Mouse (Mus musculus) lung, embryonic 14.5 days (tissue): ENCODE measurements around the gene Ggt6. TPM values are rescaled to one million over a fixed set of nuclear protein-coding genes. Genes with fewer than 3 reads are reported as not detected.

ENCODE experiments used
- ATAC-seq: fragments of 200-750 bp; cut with Nextera tagmentation; 2 replicates; pipeline ENCODE4 v1.8.0; 2017; ENCODE audit warnings: mild to moderate bottlenecking, moderate TSS enrichment, moderate library complexity; ENCODE audit not compliant: insufficient read depth
- DNase-seq: peaks from one replicate; pipeline ENCODE4 v3.0.0-alpha.2; 2015
- H3K27ac ChIP-seq: fragments of 300-500 bp; sonication (generic); 2 replicates; pipeline ENCODE4 v1.5.1; 2014; ENCODE audit warnings: low read depth, mild to moderate bottlenecking, moderate library complexity
- H3K27me3 ChIP-seq: fragments of 300-500 bp; sonication (generic); 2 replicates; pipeline ENCODE4 v1.6.1; 2014; ENCODE audit warnings: low read length, control low read depth; ENCODE audit not compliant: insufficient read depth
- H3K36me3 ChIP-seq: fragments of 300-500 bp; sonication (generic); 2 replicates; pipeline ENCODE4 v1.6.1; 2014; ENCODE audit warnings: control low read depth; ENCODE audit not compliant: insufficient read depth
- H3K4me1 ChIP-seq: fragments of 300-500 bp; sonication (generic); 2 replicates; pipeline ENCODE4 v1.6.1; 2014; ENCODE audit warnings: antibody characterized with exemption, control low read depth; ENCODE audit not compliant: insufficient read depth
- H3K4me2 ChIP-seq: fragments of 300-500 bp; sonication (generic); 2 replicates; pipeline ENCODE4 v1.6.1; 2014; ENCODE audit warnings: mild to moderate bottlenecking
- H3K4me3 ChIP-seq: fragments of 300-500 bp; sonication (generic); 2 replicates; pipeline ENCODE4 v1.5.1; 2014; ENCODE audit warnings: low read depth, low read length
- H3K9ac ChIP-seq: fragments of 300-500 bp; sonication (generic); 2 replicates; pipeline ENCODE4 v1.6.1; 2014
- H3K9me3 ChIP-seq: fragments of 300-500 bp; sonication (generic); 2 replicates; pipeline ENCODE4 v1.6.1; 2016; ENCODE audit warnings: low read depth, low read length, control low read depth
- CTCF ChIP-seq: IDR thresholded peaks from 2 replicates; pipeline ENCODE4 v1.5.1; 2016; ENCODE audit warnings: antibody characterized with exemption, low read depth
- WGBS: fragments of 180-500 bp; shearing (Covaris S2); extraction: QIAGEN DNeasy Blood & Tissue Kit; methylation state at CpG from one replicate; pipeline ENCODE4 v1.1.7; 2014; 5-methylcytosine and 5-hydroxymethylcytosine counted together
- polyA plus RNA-seq: library from polyadenylated mRNA; unstranded; fragments of >200 nt; fragmentation: Nextera tagmentation; extraction: Ambion mirVana; gene quantifications from 2 replicates; pipeline ENCODE4 v1.2.1, GENCODE M21; 2014

Ggt6 gene
- polyA plus RNA-seq, 1 experiment from 2014 or later, result not detected

DNA sequence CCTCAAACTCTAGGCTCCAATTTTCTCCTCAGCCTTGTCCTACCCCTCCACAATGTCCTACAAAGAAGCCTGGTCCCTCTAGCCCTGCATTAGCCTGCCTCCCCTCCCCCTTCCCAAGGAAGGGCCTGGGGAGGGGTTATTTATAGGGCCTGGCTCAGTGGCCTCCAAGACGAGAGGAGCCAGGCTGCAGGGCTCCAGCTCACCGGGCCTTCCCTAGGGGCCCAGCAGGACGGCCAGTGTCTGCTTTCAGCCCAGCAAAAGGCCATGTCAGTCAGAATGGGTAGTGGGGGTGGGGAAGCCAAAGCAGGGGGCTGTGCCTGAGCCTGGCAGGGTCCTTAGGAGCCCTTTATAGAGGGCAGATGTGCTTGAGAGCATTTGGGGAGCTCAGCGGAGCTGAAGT lies 17.9 kb upstream of the Ggt6 start:
- ATAC-seq (no peak), DNase-seq (no peak)
- WGBS, result 42% methylated on average over 4 of the region's 4 CpGs
- H3K36me3 ChIP-seq, result no peaks in the 10 kb centered on the region
- no peak overlapping the region for H3K27ac ChIP-seq
- H3K9me3 ChIP-seq, result no peaks in the 10 kb centered on the region
- H3K4me1 ChIP-seq, result no peaks in the 10 kb centered on the region
- no peak overlapping the region for H3K4me3 ChIP-seq
- no peak overlapping the region for H3K4me2 ChIP-seq
- no peak overlapping the region for H3K9ac ChIP-seq
- TF ChIP-seq CTCF, result no peak
- no peaks in the 10 kb centered on the region for H3K27me3 ChIP-seq

DNA sequence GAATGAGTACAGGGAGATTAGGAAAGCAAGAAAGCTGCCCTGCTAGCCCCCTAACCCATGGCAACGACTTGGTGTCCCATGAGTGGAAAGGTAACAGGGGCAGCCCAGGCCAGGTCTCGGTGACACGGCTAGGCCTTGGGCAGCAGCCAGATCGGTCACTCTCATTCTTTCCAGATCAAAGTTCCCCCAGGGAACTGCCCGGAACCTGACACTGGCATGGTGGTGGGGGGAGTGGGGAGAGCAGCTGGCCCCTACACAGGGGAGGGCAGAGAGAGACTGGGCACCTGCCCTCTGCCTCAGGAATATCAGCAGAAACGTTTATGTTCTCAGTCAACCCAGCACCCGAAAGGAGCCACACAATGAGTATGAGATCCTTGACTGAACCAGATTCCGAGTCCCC lies 17.1 kb upstream of the Ggt6 start:
- Histone ChIP-seq H3K4me2 (no peak overlapping the region), H3K9ac (no peak overlapping the region), H3K27me3 (no peaks in the 10 kb centered on the region), H3K4me3 (no peak overlapping the region), H3K27ac (no peak overlapping the region), H3K9me3 (no peaks in the 10 kb centered on the region), H3K36me3 (no peaks in the 10 kb centered on the region), H3K4me1 (no peaks in the 10 kb centered on the region)
- DNase-seq, result no peak
- ATAC-seq, result no peak
- WGBS, result 44% methylated on average over 8 of the region's 8 CpGs
- no peak for TF ChIP-seq CTCF

DNA sequence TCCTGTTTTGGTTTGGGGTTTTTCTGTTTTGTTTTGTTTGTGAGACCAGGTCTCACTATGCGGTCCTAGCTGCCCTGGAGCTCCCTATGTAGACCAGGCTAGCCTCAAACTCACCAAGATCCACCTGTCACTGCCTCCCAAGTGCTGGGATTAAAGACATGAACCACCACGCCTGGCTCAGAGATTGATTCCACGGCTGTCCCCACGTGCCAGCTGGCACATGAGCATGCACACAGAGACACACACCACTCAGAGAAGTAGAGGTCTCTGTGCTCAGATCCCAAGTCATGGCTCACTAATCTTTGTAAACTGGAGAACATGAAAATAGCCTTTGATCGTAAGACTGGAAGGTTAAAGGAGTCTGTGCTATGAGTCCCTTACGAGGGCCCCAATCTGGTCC lies 16.3 kb upstream of the Ggt6 start:
- ATAC-seq, result no peak

DNA sequence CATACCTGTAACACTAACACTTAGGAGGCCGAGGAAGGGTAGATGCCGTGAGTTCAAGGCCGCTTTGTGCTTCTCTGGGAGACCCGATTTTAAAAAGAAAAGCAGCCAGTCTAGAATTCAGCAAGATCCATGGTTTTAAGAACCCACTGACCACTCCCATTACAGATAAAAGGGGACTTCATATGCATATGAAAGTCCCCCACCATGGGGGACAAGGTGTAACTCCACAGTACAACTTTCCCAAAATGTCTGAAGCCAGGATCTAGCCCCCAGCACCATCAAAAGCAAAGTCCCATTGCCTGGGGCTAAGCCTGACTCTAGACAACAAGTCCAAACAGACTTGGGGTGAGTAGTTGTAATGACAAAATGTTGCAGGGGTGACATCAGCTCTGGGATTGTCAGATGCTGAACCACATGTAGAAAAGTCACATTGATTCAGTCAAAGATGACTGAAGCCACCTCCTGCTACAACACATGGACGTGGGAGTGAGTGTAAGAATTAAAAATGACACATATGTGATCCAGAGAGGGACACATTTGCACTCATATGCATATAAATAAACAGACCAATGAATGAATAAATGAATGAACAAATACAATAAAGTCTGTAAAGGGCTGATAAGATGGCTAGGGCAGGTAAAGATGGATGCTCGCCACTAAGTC lies 14.7 kb upstream of the Ggt6 start:
- Histone ChIP-seq H3K9me3 (no peaks in the 10 kb centered on the region), H3K4me3 (no peak overlapping the region), H3K27ac (no peak overlapping the region), H3K9ac (no peak overlapping the region), H3K4me2 (no peak overlapping the region), H3K27me3 (no peaks in the 10 kb centered on the region), H3K36me3 (no peaks in the 10 kb centered on the region), H3K4me1 (no peaks in the 10 kb centered on the region)
- ATAC-seq (no peak), DNase-seq (no peak)
- no peak for TF ChIP-seq CTCF
- 86% methylated on average over 6 of the region's 6 CpGs for WGBS

More for the DNA sequence above, 16.3 kb upstream of the Ggt6 start:
- Histone ChIP-seq H3K9me3 (no peaks in the 10 kb centered on the region), H3K27ac (no peak overlapping the region), H3K4me3 (no peak overlapping the region), H3K4me2 (no peak overlapping the region), H3K27me3 (no peaks in the 10 kb centered on the region), H3K4me1 (no peaks in the 10 kb centered on the region), H3K9ac (no peak overlapping the region), H3K36me3 (no peaks in the 10 kb centered on the region)
- 83% methylated on average over 6 of the region's 6 CpGs for WGBS
- no peak for DNase-seq
- no peak for TF ChIP-seq CTCF

DNA sequence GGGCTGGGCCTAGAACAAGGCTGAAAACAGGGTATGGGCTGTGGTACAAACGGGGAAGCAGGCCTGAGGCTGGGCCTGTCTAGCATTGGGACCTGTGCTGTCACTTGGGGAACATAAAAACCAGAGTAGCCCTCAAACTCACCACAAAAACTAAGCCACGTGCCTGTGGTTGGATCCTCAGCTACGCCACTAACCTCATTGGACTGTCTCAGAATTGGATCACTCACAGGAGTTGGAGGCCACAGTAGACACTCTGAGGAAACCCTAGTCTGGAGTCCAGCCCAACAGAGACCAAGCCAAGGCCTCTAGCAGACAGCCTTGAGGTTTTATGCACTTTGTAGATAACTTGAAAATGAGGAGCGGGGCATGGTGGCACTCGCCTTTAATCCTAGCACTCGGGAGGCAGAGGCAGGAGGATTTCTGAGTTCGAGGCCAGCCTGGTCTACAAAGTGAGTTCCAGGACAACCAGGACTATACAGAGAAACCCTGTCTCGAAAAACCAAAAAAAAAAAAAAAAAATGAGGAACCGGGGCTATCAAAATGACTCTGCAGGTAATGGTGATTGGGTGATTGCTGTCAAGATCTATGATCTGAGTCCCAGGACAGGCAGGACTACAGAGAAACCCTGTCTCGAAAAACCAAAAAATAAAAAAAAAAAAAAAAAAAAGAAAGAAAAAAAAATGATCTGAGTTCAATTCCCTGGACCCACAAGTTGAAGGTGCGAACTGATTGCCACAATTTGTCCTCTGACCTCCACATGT lies 13.6 kb upstream of the Ggt6 start:
- Histone ChIP-seq H3K27ac (no peak overlapping the region), H3K4me1 (no peaks in the 10 kb centered on the region), H3K9me3 (no peaks in the 10 kb centered on the region), H3K36me3 (no peaks in the 10 kb centered on the region), H3K4me3 (no peak overlapping the region), H3K4me2 (no peak overlapping the region), H3K27me3 (no peaks in the 10 kb centered on the region), H3K9ac (no peak overlapping the region)
- ATAC-seq (no peak), DNase-seq (no peak)
- 86% methylated on average over 11 of the region's 11 CpGs for WGBS
- no peak for TF ChIP-seq CTCF

DNA sequence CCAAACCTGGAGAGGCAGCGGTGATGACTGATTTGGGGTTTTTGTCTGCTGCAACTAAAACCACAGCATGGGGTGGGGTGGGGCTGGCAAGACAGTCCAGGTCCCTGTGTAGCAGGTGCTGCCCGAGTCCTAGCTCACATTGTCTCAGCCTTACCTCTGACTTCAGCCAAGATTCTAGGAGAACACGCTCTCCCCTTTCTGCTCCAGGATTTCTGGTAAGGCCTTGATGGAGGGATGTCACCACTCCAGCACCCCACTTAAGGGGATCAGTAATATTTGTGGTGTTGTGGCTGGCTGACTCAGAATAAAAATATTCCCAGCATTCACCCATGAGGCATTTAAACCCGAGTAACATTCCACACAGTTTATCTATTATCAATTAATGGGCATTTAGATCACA lies 11.6 kb upstream of the Ggt6 start:
- H3K4me1 ChIP-seq, result no peaks in the 10 kb centered on the region
- no peak overlapping the region for H3K27ac ChIP-seq
- no peaks in the 10 kb centered on the region for H3K36me3 ChIP-seq
- WGBS, result 80% methylated on average over 4 of the region's 4 CpGs
- DNase-seq (no peak), ATAC-seq (no peak)
- TF ChIP-seq CTCF, result no peak
- no peaks in the 10 kb centered on the region for H3K9me3 ChIP-seq
- no peak overlapping the region for H3K9ac ChIP-seq
- no peak overlapping the region for H3K4me3 ChIP-seq
- H3K4me2 ChIP-seq, result no peak overlapping the region
- H3K27me3 ChIP-seq, result no peaks in the 10 kb centered on the region

DNA sequence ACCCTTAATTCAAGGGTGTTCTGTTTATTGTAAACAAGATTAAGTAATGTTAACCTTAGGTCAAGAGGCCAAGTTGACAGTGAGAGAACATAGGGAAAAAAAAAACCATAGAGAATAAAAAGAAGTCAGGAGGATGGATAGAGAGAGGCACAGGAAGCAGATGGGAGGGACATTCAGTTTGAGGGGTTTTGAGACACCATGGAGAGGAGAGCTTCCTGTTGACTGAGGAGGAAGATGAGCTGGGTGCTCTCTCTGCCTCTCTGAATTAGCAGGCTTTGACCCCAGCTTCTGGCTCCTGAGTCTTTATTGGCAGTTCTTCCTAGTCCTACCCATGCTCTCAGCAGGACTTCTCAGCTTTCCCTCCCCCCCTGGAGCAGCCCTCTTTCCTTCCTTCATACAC lies 10.1 kb upstream of the Ggt6 start:
- no peaks in the 10 kb centered on the region for H3K27me3 ChIP-seq
- H3K4me1 ChIP-seq, result no peaks in the 10 kb centered on the region
- H3K9ac ChIP-seq, result no peak overlapping the region
- no peak overlapping the region for H3K4me2 ChIP-seq
- ATAC-seq (no peak), DNase-seq (no peak)
- no peaks in the 10 kb centered on the region for H3K9me3 ChIP-seq
- no peaks in the 10 kb centered on the region for H3K36me3 ChIP-seq
- H3K27ac ChIP-seq, result no peak overlapping the region
- H3K4me3 ChIP-seq, result no peak overlapping the region
- TF ChIP-seq CTCF, result no peak
